ENCODE assay signal across 19 mouse cellular contexts in genomic region chr6:72641218-72641954, GRCm38 (mm10). TPM values are rescaled to one million over a fixed set of nuclear protein-coding genes. Genes with fewer than 3 reads are reported as not detected.
DNase-seq lines count a peak whose midpoint lies in the region; ATAC-seq and TF ChIP-seq lines count a peak whose summit lies in the region.
"Had no signal": no experiment of that assay in that cellular context is flagged by ENCODE, and none has a peak within 500 bp of the region (broad histone marks: within the 10 kb centered on the region; RNA-seq: fewer than 3 reads in every experiment).

No protein-coding gene starts in this region.

- intact Hi-C loops in left cerebral cortex, postnatal 4 days (cut with DNase I), result loop anchor here (10.0 kb wide), 1 partner anchor 583 kb away; the partner anchor contains the start of gene Dnah6

- 0 out of 2 replicates have a peak overlapping the region, but pooled peaks have one; percentile 35 for H3K27ac ChIP-seq in lung, embryonic 16.5 days (ENCODE audit: low read length)
- H3K27ac ChIP-seq in layer of hippocampus, adult 2 months, result no peak overlapping the region
- H3K27ac ChIP-seq: hindbrain, embryonic 15.5 days; macrophage; midbrain, embryonic 13.5 days had no signal

- peaks cover 2% of the 10 kb centered on the region for H3K4me1 ChIP-seq in lung, embryonic 16.5 days (replicated peaks; ENCODE audit: control insufficient read depth, insufficient read depth, low read length)
- H3K4me1 ChIP-seq: hindbrain, embryonic 15.5 days; midbrain, embryonic 13.5 days had no signal

- peak; percentile 37 for ATAC-seq in lung, embryonic 16.5 days (ENCODE audit: low read depth)
- ATAC-seq: midbrain, embryonic 13.5 days had no signal

- no peak overlapping the region for H3K9ac ChIP-seq in lung, embryonic 16.5 days (ENCODE audit: low read length)
- H3K9ac ChIP-seq: hindbrain, embryonic 15.5 days; midbrain, embryonic 13.5 days had no signal

- H3K36me3 ChIP-seq in lung, embryonic 16.5 days (ENCODE audit: control insufficient read depth, insufficient read depth, low read length), result no peaks in the 10 kb centered on the region
- H3K36me3 ChIP-seq: hindbrain, embryonic 15.5 days; midbrain, embryonic 13.5 days had no signal

- 55% methylated on average over 18 of the region's 18 CpGs for WGBS in lung, embryonic 16.5 days

- H3K27me3 ChIP-seq in lung, embryonic 16.5 days (ENCODE audit: control insufficient read depth, insufficient read depth, low read depth, low read length), result no peaks in the 10 kb centered on the region
- H3K27me3 ChIP-seq: hindbrain, embryonic 15.5 days; midbrain, embryonic 13.5 days had no signal

- H3K4me3 ChIP-seq in lung, embryonic 16.5 days (ENCODE audit: low read length), result no peak overlapping the region
- H3K4me3 ChIP-seq in layer of hippocampus, adult 2 months, result no peak overlapping the region
- H3K4me3 ChIP-seq: hindbrain, embryonic 15.5 days; midbrain, embryonic 13.5 days had no signal

- H3K9me3 ChIP-seq in lung, embryonic 16.5 days (ENCODE audit: control insufficient read depth, low read length), result no peaks in the 10 kb centered on the region
- H3K9me3 ChIP-seq: hindbrain, embryonic 15.5 days; midbrain, embryonic 13.5 days had no signal

- DNase-seq in embryo, embryonic 10 days (ENCODE audit: low spot score), result peak; percentile 24
- no peak for DNase-seq in embryo, embryonic 9.5 days (ENCODE audit: extremely low spot score)
- no peak for DNase-seq in lung, postnatal 10 days
- peak; percentile 39 for DNase-seq in lung, postnatal 36 days
- DNase-seq in layer of hippocampus, adult 2 months (ENCODE audit: low spot score in 2 of 2), result no peak
- DNase-seq in right cerebral cortex, postnatal 4 days, result no peak
- no peak for DNase-seq in left cerebral cortex, postnatal 4 days
- DNase-seq: adrenal gland, postnatal 25 days; cerebellum, adult 8-10 months; gastrocnemius, postnatal 36 days; layer of hippocampus, postnatal 36 days; retina, postnatal 1 day; thymus, postnatal 25 days had no signal

- TF ChIP-seq CTCF in layer of hippocampus, adult 2 months (conservative IDR thresholded peaks at IDR 0.05), result no peak

- H3K4me2 ChIP-seq in lung, embryonic 16.5 days (ENCODE audit: low read depth, low read length), result no peak overlapping the region
- H3K4me2 ChIP-seq: heart, embryonic 11.5 days; hindbrain, embryonic 15.5 days; liver, embryonic 11.5 days; midbrain, embryonic 13.5 days had no signal

RNA-seq across cellular contexts. Expression of gene Tgoln1, which starts 24.6 kb away (rescaled TPM):
- 45.6 and 46.8 TPM in 2 replicates for polyA plus RNA-seq in lung, embryonic 16.5 days (2015; fragmentation: Nextera tagmentation; extraction: Ambion mirVana)
- 10 to 100 TPM; 87.9 to 88.2 TPM for total RNA-seq in layer of hippocampus, adult 2 months (2021)
- total RNA-seq in left cerebral cortex, postnatal 4 days (2021), result 10 to 100 TPM; 29.7 to 30.3 TPM

RNA-seq across cellular contexts. Expression of gene Retsat, which starts 43.1 kb away (rescaled TPM):
- 18.6 and 20.1 TPM in 2 replicates for polyA plus RNA-seq in lung, embryonic 16.5 days (2015; fragmentation: Nextera tagmentation; extraction: Ambion mirVana)
- 10 to 100 TPM; 54.3 to 58.3 TPM for total RNA-seq in layer of hippocampus, adult 2 months (2021)
- 10 to 100 TPM; 16.3 to 20.3 TPM for total RNA-seq in left cerebral cortex, postnatal 4 days (2021)

RNA-seq across cellular contexts. Expression of gene Elmod3, which starts 43.2 kb away (rescaled TPM):
- polyA plus RNA-seq in lung, embryonic 16.5 days (2015; fragmentation: Nextera tagmentation; extraction: Ambion mirVana), result 17.5 and 20.0 TPM in 2 replicates
- 10 to 100 TPM; 25.4 to 25.8 TPM for total RNA-seq in layer of hippocampus, adult 2 months (2021)
- 10 to 100 TPM; 11.9 to 12.1 TPM for total RNA-seq in left cerebral cortex, postnatal 4 days (2021)

Comparison
In these comparisons a context has a peak if more than half of its experiments do, and no peak if none do; other contexts are left out.
1. DNase-seq: peak in embryo, embryonic 10 days (single experiment) and lung, postnatal 36 days (single experiment); none in embryo, embryonic 9.5 days (single experiment), lung, postnatal 10 days (single experiment), layer of hippocampus, adult 2 months (0 of 2), right cerebral cortex, postnatal 4 days (single experiment) and left cerebral cortex, postnatal 4 days (single experiment).